Mouse (Mus musculus) neural tube, embryonic 11.5 days (tissue): ENCODE results near the gene Maml2. TPM values are rescaled to one million over a fixed set of nuclear protein-coding genes. Genes with fewer than 3 reads are reported as not detected.

ENCODE experiments used
- ATAC-seq: fragments of 200-750 bp; cut with Nextera tagmentation; 2 replicates; pipeline ENCODE4 v1.8.0; 2017; ENCODE audit warnings: moderate number of reproducible peaks, mild to moderate bottlenecking, moderate TSS enrichment, moderate library complexity; ENCODE audit not compliant: insufficient read depth, low FRiP score, low TSS enrichment
- DNase-seq: peaks from one replicate; pipeline ENCODE4 v3.0.0-alpha.2; 2015; ENCODE audit warnings: low spot score
- H3K27ac ChIP-seq: fragments of 300-500 bp; sonication (generic); 2 replicates; pipeline ENCODE4 v1.5.1; 2014; ENCODE audit warnings: low read depth, mild to moderate bottlenecking, low read length
- H3K27me3 ChIP-seq: fragments of 300-500 bp; sonication (generic); 2 replicates; pipeline ENCODE4 v1.6.1; 2014; ENCODE audit warnings: mild to moderate bottlenecking, low read length, mixed read lengths; ENCODE audit not compliant: control insufficient read depth, insufficient read depth
- H3K36me3 ChIP-seq: fragments of 300-500 bp; sonication (generic); 2 replicates; pipeline ENCODE4 v1.6.1; 2014; ENCODE audit warnings: mild to moderate bottlenecking, low read length, moderate library complexity, mixed read lengths; ENCODE audit not compliant: control insufficient read depth, insufficient read depth
- H3K4me1 ChIP-seq: fragments of 300-500 bp; sonication (generic); 2 replicates; pipeline ENCODE4 v1.6.1; 2014; ENCODE audit warnings: low read length, mixed read lengths; ENCODE audit not compliant: control insufficient read depth, insufficient read depth
- H3K4me2 ChIP-seq: fragments of 300-500 bp; sonication (generic); 2 replicates; pipeline ENCODE4 v1.6.1; 2014; ENCODE audit warnings: low read depth, mild to moderate bottlenecking, moderate library complexity
- H3K4me3 ChIP-seq: fragments of 300-500 bp; sonication (generic); 2 replicates; pipeline ENCODE4 v1.5.1; 2014; ENCODE audit warnings: low read depth, low read length
- H3K9ac ChIP-seq: fragments of 300-500 bp; sonication (generic); 2 replicates; pipeline ENCODE4 v1.6.1; 2014; ENCODE audit warnings: mild to moderate bottlenecking, low read length
- H3K9me3 ChIP-seq: fragments of 300-500 bp; sonication (generic); 2 replicates; pipeline ENCODE4 v1.6.1; 2016; ENCODE audit warnings: low read length; ENCODE audit not compliant: control insufficient read depth
- WGBS: fragments of 180-500 bp; shearing (Covaris S2); extraction: QIAGEN DNeasy Blood & Tissue Kit; methylation state at CpG from one replicate; pipeline ENCODE4 v1.1.7; 2014; 5-methylcytosine and 5-hydroxymethylcytosine counted together
- polyA plus RNA-seq: library from polyadenylated mRNA; unstranded; fragments of >200 nt; fragmentation: Nextera tagmentation; extraction: Ambion mirVana; gene quantifications from 2 replicates; pipeline ENCODE4 v1.2.1, GENCODE M21; 2014

The Maml2 gene
- polyA plus RNA-seq, 1 experiment from 2014 or later: 14.1 TPM

DNA sequence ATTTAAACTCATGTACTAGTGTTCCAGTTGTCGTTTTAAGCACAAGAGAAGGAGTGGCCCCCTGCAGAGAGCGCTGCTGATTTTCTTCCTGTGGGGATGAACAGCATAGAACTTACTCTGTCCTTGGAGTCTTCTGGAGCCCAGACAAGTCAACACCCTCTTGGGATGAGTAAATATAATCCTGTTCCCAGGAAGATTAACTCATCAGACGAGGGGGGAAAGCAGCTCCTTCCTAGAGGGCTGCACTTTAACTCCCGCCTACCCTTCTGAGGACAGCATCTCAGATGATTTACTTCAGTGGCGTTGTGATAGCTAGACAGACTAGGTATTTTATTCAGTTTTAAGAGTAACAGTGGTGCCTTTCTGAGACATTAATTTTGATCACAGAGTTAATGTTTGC lies 215.4 kb downstream of the Maml2 start:
- no peak overlapping the region for H3K27ac ChIP-seq
- no peak overlapping the region for H3K9ac ChIP-seq
- 48% methylated on average over 5 of the region's 5 CpGs for WGBS
- ATAC-seq (no peak), DNase-seq (no peak)
- H3K4me2 ChIP-seq: no peak overlapping the region
- H3K27me3 ChIP-seq: no peaks in the 10 kb centered on the region
- H3K9me3 ChIP-seq: no peaks in the 10 kb centered on the region
- H3K4me1 ChIP-seq: no peaks in the 10 kb centered on the region
- no peak overlapping the region for H3K4me3 ChIP-seq
- no peaks in the 10 kb centered on the region for H3K36me3 ChIP-seq

DNA sequence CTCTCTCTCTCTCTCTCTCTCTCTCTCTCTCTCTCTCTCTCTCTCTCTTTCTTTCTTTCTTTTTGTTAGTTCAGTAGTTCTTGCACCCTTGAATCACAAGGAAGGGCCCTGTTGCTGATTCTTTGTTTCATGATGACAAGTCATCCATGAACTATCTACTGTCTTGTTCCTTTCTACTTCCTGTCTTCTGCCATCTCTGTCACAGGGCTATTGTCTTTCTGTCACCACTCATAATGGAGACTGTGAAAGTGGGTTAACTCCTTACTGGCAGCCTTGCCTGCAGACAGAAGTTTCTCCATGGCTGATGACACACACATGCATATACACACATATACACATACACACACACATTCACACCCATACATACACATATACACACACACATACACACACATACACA lies 216.7 kb downstream of the Maml2 start:
- no peak overlapping the region for H3K4me2 ChIP-seq
- H3K4me1 ChIP-seq: no peaks in the 10 kb centered on the region
- DNase-seq (no peak), ATAC-seq (no peak)
- H3K9ac ChIP-seq: no peak overlapping the region
- no peak overlapping the region for H3K4me3 ChIP-seq
- no peaks in the 10 kb centered on the region for H3K27me3 ChIP-seq
- no peaks in the 10 kb centered on the region for H3K36me3 ChIP-seq
- no peak overlapping the region for H3K27ac ChIP-seq
- H3K9me3 ChIP-seq: no peaks in the 10 kb centered on the region

- H3K27ac ChIP-seq: no peak overlapping the region
- H3K36me3 ChIP-seq: no peaks in the 10 kb centered on the region
- no peaks in the 10 kb centered on the region for H3K4me1 ChIP-seq
- H3K27me3 ChIP-seq: no peaks in the 10 kb centered on the region
- DNase-seq (no peak), ATAC-seq (no peak)
- no peak overlapping the region for H3K4me3 ChIP-seq
- H3K9me3 ChIP-seq: no peaks in the 10 kb centered on the region
- H3K9ac ChIP-seq: no peak overlapping the region
- whole genome bisulfite sequencing: 77% methylated on average over 2 of the region's 2 CpGs
- no peak overlapping the region for H3K4me2 ChIP-seq
These were observed 218.2 kb downstream of the Maml2 start for GRCm38 (mm10) chr9:13515976-13516375.

GRCm38 (mm10) chr9:13518031-13518430 lies 220.3 kb downstream of the Maml2 start:
- Histone ChIP-seq H3K36me3 (no peaks in the 10 kb centered on the region), H3K4me2 (no peak overlapping the region), H3K4me1 (no peaks in the 10 kb centered on the region), H3K27me3 (no peaks in the 10 kb centered on the region), H3K9me3 (no peaks in the 10 kb centered on the region), H3K27ac (no peak overlapping the region), H3K4me3 (no peak overlapping the region), H3K9ac (no peak overlapping the region)
- WGBS: 69% methylated on average over 2 of the region's 2 CpGs
- ATAC-seq (no peak), DNase-seq (no peak)

GRCm38 (mm10) chr9:13518441-13518971 lies 220.7 kb downstream of the Maml2 start:
- Histone ChIP-seq H3K4me1 (no peaks in the 10 kb centered on the region), H3K27me3 (no peaks in the 10 kb centered on the region), H3K4me3 (no peak overlapping the region), H3K9me3 (no peaks in the 10 kb centered on the region), H3K4me2 (no peak overlapping the region), H3K9ac (no peak overlapping the region), H3K36me3 (no peaks in the 10 kb centered on the region), H3K27ac (no peak overlapping the region)
- ATAC-seq (no peak), DNase-seq (no peak)
- WGBS: 100% methylated on average over 2 of the region's 2 CpGs

DNA sequence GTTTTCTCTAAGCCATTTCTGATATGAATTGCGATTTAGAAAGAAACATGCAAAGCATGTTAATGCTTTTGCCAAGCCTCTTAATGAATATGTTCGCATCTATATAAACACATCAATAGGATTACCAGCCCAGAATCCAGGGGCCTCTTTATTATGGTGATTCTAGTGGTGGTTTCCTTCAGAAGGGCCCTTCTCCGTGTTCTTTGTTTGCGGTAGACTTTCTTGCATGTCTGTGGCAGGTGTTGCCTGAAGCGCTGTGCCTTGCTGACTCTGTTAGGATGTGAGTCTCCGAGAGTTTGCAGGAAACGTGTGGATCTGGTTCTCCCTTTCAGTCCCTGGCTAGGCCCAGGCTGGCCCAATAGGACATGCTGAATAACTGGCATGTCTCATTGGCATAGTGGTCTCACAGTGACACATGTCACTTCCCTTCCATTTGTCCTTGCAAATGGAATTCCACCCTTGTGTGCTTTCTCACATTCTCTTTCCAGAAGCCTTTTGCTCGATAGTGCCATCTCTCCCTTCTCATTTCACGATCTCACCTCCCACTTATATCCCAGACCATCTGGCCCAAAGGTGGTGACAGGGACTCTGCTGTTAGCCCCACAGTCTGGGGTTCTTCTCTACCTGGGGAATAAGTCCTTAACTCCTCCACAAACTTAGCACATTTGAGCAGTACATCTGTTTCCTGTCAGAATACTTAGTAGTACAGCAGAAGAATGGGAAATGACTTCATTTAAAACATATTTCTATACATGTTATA lies 224.5 kb downstream of the Maml2 start:
- no peak overlapping the region for H3K9ac ChIP-seq
- no peaks in the 10 kb centered on the region for H3K4me1 ChIP-seq
- ATAC-seq (no peak), DNase-seq (no peak)
- no peak overlapping the region for H3K27ac ChIP-seq
- no peak overlapping the region for H3K4me2 ChIP-seq
- 67% methylated on average over 9 of the region's 9 CpGs for WGBS
- H3K9me3 ChIP-seq: no peaks in the 10 kb centered on the region
- H3K27me3 ChIP-seq: no peaks in the 10 kb centered on the region
- H3K36me3 ChIP-seq: no peaks in the 10 kb centered on the region
- no peak overlapping the region for H3K4me3 ChIP-seq

DNA sequence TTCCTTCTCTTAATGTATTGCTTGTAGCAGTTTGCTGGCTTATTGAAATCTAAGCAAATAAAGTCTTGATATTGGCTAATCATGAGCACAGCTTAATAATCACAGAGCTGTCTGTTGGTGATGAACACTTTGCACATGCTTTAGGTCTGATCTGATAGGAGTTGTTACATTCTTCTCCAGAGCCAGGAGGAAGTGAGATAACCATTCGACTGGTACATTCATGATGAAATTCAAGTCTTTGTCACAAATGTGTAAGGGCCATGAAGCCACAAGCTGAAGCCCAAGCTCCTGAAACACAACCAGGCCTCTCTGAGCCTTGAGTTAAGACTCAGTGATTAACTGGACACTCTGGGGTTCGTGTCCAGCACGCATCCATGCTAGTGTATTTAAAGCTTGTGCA lies 225.3 kb downstream of the Maml2 start:
- H3K4me3 ChIP-seq: no peak overlapping the region
- H3K9me3 ChIP-seq: no peaks in the 10 kb centered on the region
- DNase-seq (no peak), ATAC-seq (no peak)
- H3K4me1 ChIP-seq: no peaks in the 10 kb centered on the region
- no peak overlapping the region for H3K4me2 ChIP-seq
- no peak overlapping the region for H3K27ac ChIP-seq
- H3K9ac ChIP-seq: no peak overlapping the region
- no peaks in the 10 kb centered on the region for H3K27me3 ChIP-seq
- H3K36me3 ChIP-seq: no peaks in the 10 kb centered on the region
- 91% methylated on average over 3 of the region's 3 CpGs for WGBS

- Histone ChIP-seq H3K36me3 (no peaks in the 10 kb centered on the region), H3K4me1 (no peaks in the 10 kb centered on the region), H3K9me3 (no peaks in the 10 kb centered on the region), H3K27ac (no peak overlapping the region), H3K27me3 (no peaks in the 10 kb centered on the region), H3K9ac (no peak overlapping the region), H3K4me2 (no peak overlapping the region), H3K4me3 (no peak overlapping the region)
- ATAC-seq (no peak), DNase-seq (no peak)
- 90% methylated on average over 1 of the region's 1 CpGs for WGBS
These were observed 227.3 kb downstream of the Maml2 start for GRCm38 (mm10) chr9:13525075-13525474.

GRCm38 (mm10) chr9:13525561-13526255 lies 228.0 kb downstream of the Maml2 start:
- Histone ChIP-seq H3K9me3 (no peaks in the 10 kb centered on the region), H3K9ac (no peak overlapping the region), H3K36me3 (no peaks in the 10 kb centered on the region), H3K27me3 (no peaks in the 10 kb centered on the region), H3K4me2 (no peak overlapping the region), H3K27ac (no peak overlapping the region), H3K4me1 (no peaks in the 10 kb centered on the region), H3K4me3 (no peak overlapping the region)
- WGBS: 83% methylated on average over 5 of the region's 5 CpGs
- DNase-seq (no peak), ATAC-seq (no peak)
